Mouse (Mus musculus): Measurements from ENCODE around the gene Gm10134.
"Not testable (repeated sequence)": the region's sequence is repeated elsewhere in the genome, so short reads cannot be mapped to it uniquely, and the experiment has no call there.

The Gm10134 gene

GRCm38 (mm10) chr2:28505795-28506194, at the start of gene Gm10134:
Gene Gm10134, plus strand, starts transcription at chr2:28506095.
- no peak for DNase-seq (ENCODE audit: low read depth)

DNA sequence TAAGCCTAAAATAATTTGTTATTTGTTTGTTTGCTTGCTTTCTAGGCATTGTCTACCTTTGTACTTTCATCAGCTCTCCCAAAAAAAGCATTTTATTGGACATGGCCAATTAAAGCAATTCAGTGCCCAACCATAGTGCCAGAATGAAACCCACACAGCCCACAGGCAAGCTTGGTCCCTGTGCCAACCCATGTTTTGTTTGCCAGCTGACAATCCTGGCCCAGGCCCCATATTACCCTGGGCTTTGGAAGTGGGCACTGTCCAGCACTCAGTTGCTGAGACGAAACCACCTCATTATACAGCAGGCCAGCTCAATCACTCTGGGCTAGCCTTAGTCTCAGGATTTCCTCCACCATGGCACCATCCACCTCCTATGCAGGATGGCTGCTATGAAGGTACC, 49.3 kb upstream of the Gm10134 start:
- DNase-seq (ENCODE audit: low read depth), result no peak

DNA sequence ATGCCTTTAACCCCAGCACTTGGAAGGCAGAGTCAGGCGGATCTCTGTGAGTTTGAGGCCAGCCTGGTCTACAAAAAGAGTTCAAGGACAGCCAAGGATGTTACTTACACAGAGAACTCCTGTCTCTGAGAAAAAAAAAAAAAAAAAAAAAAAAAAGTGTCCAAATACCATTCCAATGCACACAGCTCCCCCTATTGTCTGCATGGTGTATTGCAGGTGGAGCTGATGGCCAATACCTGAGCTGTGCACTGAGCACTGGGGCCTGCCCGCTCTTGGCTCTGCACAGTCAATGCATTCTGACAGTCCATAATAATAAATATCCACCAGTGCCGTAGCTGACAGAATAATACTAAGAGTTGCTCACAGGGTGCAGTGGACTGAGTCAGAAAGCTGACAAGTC, 42.0 kb upstream of the Gm10134 start:
- peak; percentile 86 for DNase-seq (ENCODE audit: low read depth)

- peak; percentile 10 for DNase-seq (ENCODE audit: low read depth)
Measured at GRCm38 (mm10) chr2:28464919-28465318, 41.0 kb upstream of the Gm10134 start.

- DNase-seq (ENCODE audit: low read depth), result peak; percentile 74
Measured at GRCm38 (mm10) chr2:28465836-28466518, 39.9 kb upstream of the Gm10134 start, which contains the start of gene 1700007K13Rik. Gene 1700007K13Rik, minus strand, starts transcription at chr2:28466332.

- DNase-seq (ENCODE audit: low read depth), result peak; percentile 85
Measured at GRCm38 (mm10) chr2:28467860-28468485, 37.9 kb upstream of the Gm10134 start, which contains the start of gene Mrps2. Gene Mrps2, plus strand, starts transcription at chr2:28468066.

DNA sequence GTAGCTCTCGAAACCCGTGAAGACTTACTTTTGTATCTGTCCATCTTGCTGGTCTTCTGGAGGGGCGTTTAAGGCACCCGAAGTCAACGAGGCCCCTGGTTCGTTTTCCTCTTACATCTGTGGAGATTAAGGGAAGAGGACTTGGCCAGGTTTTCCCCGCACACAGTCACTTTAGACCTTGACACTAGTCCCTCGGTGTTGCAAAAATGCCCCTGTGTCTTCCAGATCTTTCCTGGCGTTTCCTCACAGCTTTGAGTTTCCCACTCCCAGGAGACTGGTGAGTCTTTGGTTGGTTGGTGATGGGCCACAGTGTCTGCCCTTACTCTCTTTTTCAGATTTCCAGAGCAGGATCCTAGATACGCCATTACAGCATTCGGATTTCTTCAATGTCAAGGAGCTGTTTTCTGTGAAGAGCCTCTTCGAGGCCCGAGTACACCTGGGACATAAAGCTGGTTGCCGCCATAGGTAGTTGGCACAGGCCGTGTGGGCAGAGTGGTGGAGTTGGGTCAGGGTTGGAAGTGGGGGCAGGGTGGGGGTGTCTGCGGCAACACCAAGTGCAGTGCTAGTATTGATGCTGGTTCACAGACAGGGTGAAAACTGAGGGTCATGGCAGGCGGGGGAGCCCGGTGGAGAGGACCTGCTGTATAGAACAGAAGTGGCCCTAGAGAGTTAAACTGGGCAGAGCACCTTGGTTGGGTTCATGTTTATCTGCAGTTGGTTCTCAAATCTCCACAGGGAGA, 37.2 kb upstream of the Gm10134 start:
- no peak for DNase-seq (ENCODE audit: low read depth)

- no peak for DNase-seq (ENCODE audit: low read depth)
Measured at GRCm38 (mm10) chr2:28469461-28469860, 36.4 kb upstream of the Gm10134 start.

- no peak for DNase-seq (ENCODE audit: low read depth)
Measured at GRCm38 (mm10) chr2:28470591-28470990, 35.3 kb upstream of the Gm10134 start.

GRCm38 (mm10) chr2:28472011-28472410, 33.9 kb upstream of the Gm10134 start:
- not testable (repeated sequence) for DNase-seq (ENCODE audit: low read depth)

GRCm38 (mm10) chr2:28477993-28478392, 27.9 kb upstream of the Gm10134 start:
- DNase-seq (ENCODE audit: low read depth), result not testable (repeated sequence)

DNA sequence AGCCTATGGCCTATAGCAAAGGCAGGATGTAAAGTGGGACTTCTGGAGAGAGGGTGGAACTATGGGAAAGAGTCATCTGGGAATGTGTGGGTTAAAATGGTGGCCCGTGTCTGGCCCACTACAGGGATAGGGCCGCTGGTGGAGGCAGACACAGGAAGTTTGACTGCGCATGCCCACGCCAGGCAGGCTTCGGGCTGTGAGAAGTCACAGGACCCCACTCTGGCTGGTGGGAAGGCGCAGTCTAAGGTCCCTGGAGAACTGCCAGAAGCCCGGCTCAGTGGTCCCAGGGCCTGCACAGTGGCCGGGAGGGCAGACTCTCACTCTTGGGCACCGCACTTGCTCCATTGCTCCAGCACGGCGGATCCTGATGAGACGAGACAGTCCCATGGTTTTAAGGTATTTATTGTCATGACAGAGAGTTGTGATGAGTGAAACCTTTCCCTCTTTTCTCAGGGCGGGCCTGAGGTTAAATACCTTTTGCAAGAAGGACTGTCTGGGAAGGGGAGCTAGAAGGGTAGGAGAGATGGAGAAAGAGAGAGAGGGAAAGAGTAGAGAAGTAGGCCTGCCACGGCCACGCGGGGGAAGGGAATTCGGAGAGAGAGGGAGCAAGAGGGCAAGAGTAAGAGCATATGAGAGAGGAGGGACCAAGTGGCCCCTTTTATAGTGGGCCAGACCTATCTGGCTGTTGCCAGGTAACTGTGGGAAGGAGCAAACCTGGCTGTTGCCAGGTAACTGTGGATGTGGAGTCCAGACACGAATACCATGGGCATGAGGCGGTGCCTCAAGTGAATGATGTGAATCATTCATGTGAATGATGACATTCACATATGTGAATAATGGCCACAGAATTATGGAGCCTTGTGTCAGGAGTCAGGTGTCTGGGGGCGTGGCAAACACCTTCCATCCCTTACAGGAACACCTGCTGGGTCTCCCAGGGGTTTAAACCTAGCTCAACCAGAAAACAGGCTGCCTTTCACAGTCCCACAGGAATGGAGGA, 26.4 kb upstream of the Gm10134 start:
- no peak for DNase-seq (ENCODE audit: low read depth)

- no peak for DNase-seq (ENCODE audit: low read depth)
Measured at GRCm38 (mm10) chr2:28483861-28484260, 22.0 kb upstream of the Gm10134 start.

GRCm38 (mm10) chr2:28494521-28494920, 11.4 kb upstream of the Gm10134 start:
- DNase-seq (ENCODE audit: low read depth), result no peak

- DNase-seq (ENCODE audit: low read depth), result peak; percentile 12
Measured at GRCm38 (mm10) chr2:28495207-28495756, 10.6 kb upstream of the Gm10134 start.

DNA sequence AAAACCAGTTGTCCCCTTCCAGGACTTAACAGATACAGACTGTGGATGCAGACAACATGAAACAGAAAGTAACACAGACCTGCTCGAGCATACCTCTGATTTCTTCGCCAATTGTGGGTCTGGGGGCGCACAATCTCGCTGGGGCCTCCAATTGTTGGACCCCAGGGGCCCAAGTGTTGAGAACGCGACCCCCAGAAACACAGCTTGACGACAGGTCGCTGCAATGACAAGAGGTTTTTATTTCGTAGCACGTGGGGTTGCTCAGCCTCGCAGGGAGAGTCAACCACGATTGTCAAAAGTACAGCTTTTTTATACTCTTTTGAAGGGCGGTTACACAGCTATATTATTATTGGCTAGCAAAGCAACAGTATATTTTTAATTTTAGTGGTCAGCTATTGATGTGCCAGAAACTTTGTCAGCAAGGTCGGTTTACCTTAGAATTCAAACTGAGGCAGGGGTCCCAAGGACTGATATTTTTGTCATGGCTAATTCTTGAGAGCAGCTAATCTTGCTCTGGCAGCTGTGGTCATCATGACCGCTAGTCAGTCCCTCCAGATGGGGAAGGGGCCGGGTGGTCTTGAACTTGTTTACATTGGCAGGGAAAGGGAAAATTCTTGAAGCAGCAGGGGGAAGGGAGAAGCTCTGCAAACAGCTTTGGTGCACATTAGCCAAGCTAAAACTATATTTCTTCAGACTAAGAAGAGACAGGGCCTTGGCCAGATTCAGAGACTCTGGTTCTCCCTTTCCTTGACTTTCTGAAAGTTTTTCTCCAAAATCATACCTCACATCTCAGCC, 9.9 kb upstream of the Gm10134 start:
- no peak for DNase-seq (ENCODE audit: low read depth)

GRCm38 (mm10) chr2:28496671-28497070, 9.2 kb upstream of the Gm10134 start, which contains the start of gene Gbgt1:
Gene Gbgt1, plus strand, starts transcription at chr2:28496891.
- no peak for DNase-seq (ENCODE audit: low read depth)

GRCm38 (mm10) chr2:28497561-28497960, 8.3 kb upstream of the Gm10134 start:
- no peak for DNase-seq (ENCODE audit: low read depth)

DNA sequence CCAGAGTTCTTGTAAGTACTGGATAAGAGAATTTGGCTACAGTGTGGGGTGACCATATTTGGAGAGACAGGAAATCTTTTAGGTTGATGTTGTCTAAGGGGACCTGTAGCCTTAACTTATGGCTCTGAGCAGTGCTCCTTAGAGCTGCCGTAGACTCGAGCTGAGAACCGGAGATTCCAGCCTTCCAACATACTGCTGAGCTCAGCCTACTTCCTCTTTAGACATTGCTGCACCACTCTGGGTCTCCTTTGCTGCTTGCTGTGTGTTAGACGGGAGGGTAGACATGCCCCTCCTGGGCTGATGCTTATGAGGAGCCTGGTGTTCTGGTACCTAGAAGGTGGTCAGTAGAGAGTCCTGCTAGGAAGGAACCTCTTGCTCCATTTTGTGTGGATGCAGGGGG, 7.5 kb upstream of the Gm10134 start:
- DNase-seq (ENCODE audit: low read depth), result no peak

- DNase-seq (ENCODE audit: low read depth), result no peak
Measured at GRCm38 (mm10) chr2:28502987-28503386, 2.9 kb upstream of the Gm10134 start.
